Mouse (Mus musculus) left cerebral cortex, adult 11 months (tissue): ENCODE measurements around the gene Mrps16.

ENCODE experiments used
- DNase-seq: peaks from one replicate; pipeline ENCODE4 v3.0.0; 2022; ENCODE audit warnings: low spot score

Gene Mrps16

GRCm38 (mm10) chr14:20363230-20363629 is 30.2 kb downstream of the Mrps16 start:
- no peak for DNase-seq

GRCm38 (mm10) chr14:20347991-20348541 is 45.4 kb downstream of the Mrps16 start, which contains the start of the genes Ecd and Fam149b:
Ecd (minus strand) TSS chr14:20348121.
Fam149b (plus strand) TSS chr14:20348162.
- DNase-seq, result peak; percentile 85

GRCm38 (mm10) chr14:20347441-20347990 is 45.9 kb downstream of the Mrps16 start:
- no peak for DNase-seq

GRCm38 (mm10) chr14:20345885-20346284 is 47.5 kb downstream of the Mrps16 start:
- no peak for DNase-seq

- DNase-seq, result no peak
Observed at GRCm38 (mm10) chr14:20340866-20341265, 52.6 kb downstream of the Mrps16 start.

- no peak for DNase-seq
Observed at GRCm38 (mm10) chr14:20340149-20340548, 53.3 kb downstream of the Mrps16 start.

GRCm38 (mm10) chr14:20339415-20339814 is 54.0 kb downstream of the Mrps16 start:
- no peak for DNase-seq
